Mouse (Mus musculus) forelimb bud, embryonic 11.5 days (tissue): ENCODE data around the gene Gata5.

Experiments used
- DNase-seq: peaks from one replicate; pipeline ENCODE4 v3.0.0-alpha.2; 2012; ENCODE audit warnings: low read depth, low spot score

The Gata5 gene

GRCm38 (mm10) chr2:180307680-180308079 is 26.8 kb downstream of the Gata5 start:
- no peak for DNase-seq

- no peak for DNase-seq
Measured at GRCm38 (mm10) chr2:180306423-180307168, 27.9 kb downstream of the Gata5 start.

- no peak for DNase-seq
Measured at GRCm38 (mm10) chr2:180306009-180306408, 28.5 kb downstream of the Gata5 start.

- no peak for DNase-seq
Measured at GRCm38 (mm10) chr2:180305490-180305889, 29.0 kb downstream of the Gata5 start.

GRCm38 (mm10) chr2:180304554-180304953 is 29.9 kb downstream of the Gata5 start:
- no peak for DNase-seq

- DNase-seq, result no peak
Measured at GRCm38 (mm10) chr2:180303468-180303867, 31.0 kb downstream of the Gata5 start.

GRCm38 (mm10) chr2:180302201-180302600 is 32.3 kb downstream of the Gata5 start:
- no peak for DNase-seq

- no peak for DNase-seq
Measured at GRCm38 (mm10) chr2:180300771-180301170, 33.7 kb downstream of the Gata5 start.

GRCm38 (mm10) chr2:180300252-180300651 is 34.2 kb downstream of the Gata5 start:
- no peak for DNase-seq

GRCm38 (mm10) chr2:180292906-180293305 is 41.6 kb downstream of the Gata5 start:
- no peak for DNase-seq

GRCm38 (mm10) chr2:180292026-180292425 is 42.5 kb downstream of the Gata5 start:
- no peak for DNase-seq

- DNase-seq, result no peak
Measured at GRCm38 (mm10) chr2:180291566-180291965, 42.9 kb downstream of the Gata5 start.

GRCm38 (mm10) chr2:180290503-180290902 is 44.0 kb downstream of the Gata5 start:
- no peak for DNase-seq

- peak; percentile 49 for DNase-seq
Measured at GRCm38 (mm10) chr2:180289440-180290108, 44.9 kb downstream of the Gata5 start, which contains the start of gene Rbbp8nl. Gene Rbbp8nl, minus strand, starts transcription at chr2:180289879.

- no peak for DNase-seq
Measured at GRCm38 (mm10) chr2:180288966-180289365, 45.5 kb downstream of the Gata5 start.

GRCm38 (mm10) chr2:180279321-180279720 is 55.2 kb downstream of the Gata5 start:
- no peak for DNase-seq

GRCm38 (mm10) chr2:180277773-180278320 is 56.7 kb downstream of the Gata5 start:
- DNase-seq, result no peak

- DNase-seq, result no peak
Measured at GRCm38 (mm10) chr2:180276851-180277259, 57.6 kb downstream of the Gata5 start.

GRCm38 (mm10) chr2:180276385-180276784 is 58.1 kb downstream of the Gata5 start:
- DNase-seq, result no peak

- peak; percentile 93 for DNase-seq
Measured at GRCm38 (mm10) chr2:180275836-180276235, 58.7 kb downstream of the Gata5 start.
